Mouse (Mus musculus): Measurements from ENCODE around the gene Arcn1. TPM values are rescaled to one million over a fixed set of nuclear protein-coding genes. Genes with fewer than 3 reads are reported as not detected.

Gene Arcn1
- polyA plus RNA-seq (2012; rRNA removed; ENCODE audit: low replicate concordance): 53.1 and 68.4 TPM in 2 replicates

GRCm38 (mm10) chr9:44767101-44768028 is at the start of gene Arcn1, which contains the start of gene Ift46:
Gene Arcn1, minus strand, starts transcription at chr9:44767845.
Gene Ift46, plus strand, starts transcription at chr9:44767908.

GRCm38 (mm10) chr9:44802808-44803450 is 35.3 kb upstream of the Arcn1 start, which contains the start of gene Ttc36:
Gene Ttc36, minus strand, starts transcription at chr9:44803072.

GRCm38 (mm10) chr9:44799102-44799957 is 31.7 kb upstream of the Arcn1 start, which contains the start of gene Tmem25:
Gene Tmem25, minus strand, starts transcription at chr9:44799307.

GRCm38 (mm10) chr9:44734524-44735494 is 32.8 kb downstream of the Arcn1 start, which contains the start of gene Phldb1:
Gene Phldb1, minus strand, starts transcription at chr9:44735198.

Other genes starting within 250 kb of the Arcn1 start
- 0.24 and 0.46 TPM in 2 replicates for gene Cxcr5, start 206.0 kb downstream of the Arcn1 start, polyA plus RNA-seq (2012; rRNA removed; ENCODE audit: low replicate concordance)
- 24.7 and 33.1 TPM in 2 replicates for gene Ddx6, start 163.0 kb downstream of the Arcn1 start, polyA plus RNA-seq (2012; rRNA removed; ENCODE audit: low replicate concordance)
- not detected in 2 replicates for gene Treh, start 94.6 kb downstream of the Arcn1 start, polyA plus RNA-seq (2012; rRNA removed; ENCODE audit: low replicate concordance)
- 126 and 202 TPM in 2 replicates for gene Phldb1, start 32.6 kb downstream of the Arcn1 start, polyA plus RNA-seq (2012; rRNA removed; ENCODE audit: low replicate concordance)
- 60.9 and 74.9 TPM in 2 replicates for gene Ift46, start 63 bp upstream of the Arcn1 start, polyA plus RNA-seq (2012; rRNA removed; ENCODE audit: low replicate concordance)
- gene Tmem25, start 31.5 kb upstream of the Arcn1 start, polyA plus RNA-seq (2012; rRNA removed; ENCODE audit: low replicate concordance): 1.0 and 4.3 TPM in 2 replicates
- gene Ttc36, start 35.2 kb upstream of the Arcn1 start, polyA plus RNA-seq (2012; rRNA removed; ENCODE audit: low replicate concordance): 1.4 and 3.2 TPM in 2 replicates
- gene Kmt2a, start 113.5 kb upstream of the Arcn1 start, polyA plus RNA-seq (2012; rRNA removed; ENCODE audit: low replicate concordance): 13.3 and 29.7 TPM in 2 replicates
- 364 and 507 TPM in 2 replicates for gene Atp5l, start 152.9 kb upstream of the Arcn1 start, polyA plus RNA-seq (2012; rRNA removed; ENCODE audit: low replicate concordance)
- 17.3 and 19.1 TPM in 2 replicates for gene Ube4a, start 197.8 kb upstream of the Arcn1 start, polyA plus RNA-seq (2012; rRNA removed; ENCODE audit: low replicate concordance)
- 0.43 and 0.90 TPM in 2 replicates for gene Cd3g, start 212.6 kb upstream of the Arcn1 start, polyA plus RNA-seq (2012; rRNA removed; ENCODE audit: low replicate concordance)
- 0.46 and 0.60 TPM in 2 replicates for gene Cd3d, start 213.9 kb upstream of the Arcn1 start, polyA plus RNA-seq (2012; rRNA removed; ENCODE audit: low replicate concordance)
- 1.0 and 1.3 TPM in 2 replicates for gene Cd3e, start 241.8 kb upstream of the Arcn1 start, polyA plus RNA-seq (2012; rRNA removed; ENCODE audit: low replicate concordance)

Measured in subcutaneous adipose tissue, adult 2 months (tissue).